Mouse (Mus musculus) neural tube, embryonic 13.5 days (tissue): ENCODE measurements around the gene Vsig4. TPM values are rescaled to one million over a fixed set of nuclear protein-coding genes. Genes with fewer than 3 reads are reported as not detected.

Source experiments
- microRNA counts: library from miRNA; unstranded; fragments of <30 nt; microRNA quantifications from one replicate; lab custom pipeline; 2016
- microRNA-seq: library from miRNA; unstranded; fragments of <30 nt; microRNA quantifications from one replicate; pipeline ENCODE4, GENCODE M21; 2016
- polyA plus RNA-seq: library from polyadenylated mRNA; unstranded; fragments of >200 nt; fragmentation: Nextera tagmentation; extraction: Ambion mirVana; gene quantifications from 2 replicates; pipeline ENCODE4 v1.2.1, GENCODE M21; 2015

Gene Vsig4
- polyA plus RNA-seq, 1 experiment from 2014 or later = not detected

MicroRNA genes within 50 kb of the gene (microRNA counts, 519-probe panel; counts per million panel counts)
- 2,829 counts per million, percentile 30 among the panel's probes with 10 or more counts for microRNA mmu-miR-223 (lab: Ali Mortazavi, UCI)

Small RNAs within 50 kb of the gene (microRNA-seq; reads per million reads assigned to microRNA genes)
- gene Mir223 = 163 reads per million, percentile 62 among the genes with 10 or more reads in this experiment

Other genes with a start within 250 kb of the Vsig4 start
- 62.0 and 62.4 TPM in 2 replicates for gene Msn, start 197.4 kb downstream of the Vsig4 start, polyA plus RNA-seq
- gene Heph, start 161.9 kb upstream of the Vsig4 start, polyA plus RNA-seq = 4.7 and 5.9 TPM in 2 replicates
- gene Hsf3, start 162.9 kb upstream of the Vsig4 start, polyA plus RNA-seq = not detected in 2 replicates